Mouse (Mus musculus): ENCODE measurements around the gene Frmd6.

DNA sequence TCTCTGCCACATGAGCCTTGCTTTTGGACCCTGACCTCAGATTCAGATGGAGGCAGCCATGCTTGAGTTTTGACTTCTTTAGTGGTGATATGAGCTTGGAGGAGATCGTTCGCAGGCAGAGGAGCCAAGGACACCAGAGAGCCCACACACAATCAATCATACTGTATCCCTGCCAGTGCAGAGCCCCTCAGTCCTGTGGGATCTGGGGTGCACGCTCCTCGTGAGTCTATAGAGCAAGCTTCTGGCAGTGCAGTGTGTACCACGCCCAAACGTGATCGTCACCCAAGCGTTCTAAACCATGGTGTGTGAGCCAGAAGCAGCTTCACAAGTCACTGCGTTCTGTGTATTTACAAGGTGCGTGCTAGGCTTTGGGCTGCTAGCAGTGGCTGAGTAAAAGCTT is 70.8 kb downstream of the Frmd6 start:
- TF ChIP-seq CTCF (IDR thresholded peaks at IDR 0.05; ENCODE audit: control insufficient read depth, insufficient read depth, low read length) = no peak
- no peak for TF ChIP-seq POLR2A (IDR thresholded peaks at IDR 0.05; ENCODE audit: borderline replicate concordance, control insufficient read depth, low read depth, low read length)

All from bone marrow, adult 2 months (tissue).